Mouse (Mus musculus) kidney, postnatal 36 days (tissue): ENCODE data around the gene Olfr77.

Experiments used
- DNase-seq, 2 experiments: peaks; one replicate each; pipeline ENCODE4 v3.0.0; 2021 to 2022; ENCODE audit warnings: mixed read lengths in 2 of 2

Gene Olfr77

DNA sequence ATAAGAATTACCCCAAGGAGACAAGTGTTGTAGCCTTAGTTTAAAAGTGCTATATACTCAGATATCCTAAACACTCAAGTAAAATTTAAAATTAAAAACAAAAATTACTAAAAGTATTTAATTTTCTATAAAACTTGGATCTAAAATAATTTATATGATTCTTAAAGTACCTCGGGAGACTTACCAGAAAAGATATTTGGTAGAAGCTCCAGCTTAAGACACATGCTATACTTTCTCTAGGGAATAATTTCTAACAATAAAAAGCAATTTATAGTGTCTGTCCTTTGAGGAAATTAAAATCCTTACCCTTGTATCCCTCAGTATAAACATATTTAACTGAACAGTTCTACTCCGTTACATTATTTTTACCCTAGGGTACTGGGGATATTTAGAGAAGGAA is at the start of gene Olfr77:
TSS of gene Olfr77 (plus strand) at position 301 of the 400 bp plus-strand sequence.
- DNase-seq = no peak

DNA sequence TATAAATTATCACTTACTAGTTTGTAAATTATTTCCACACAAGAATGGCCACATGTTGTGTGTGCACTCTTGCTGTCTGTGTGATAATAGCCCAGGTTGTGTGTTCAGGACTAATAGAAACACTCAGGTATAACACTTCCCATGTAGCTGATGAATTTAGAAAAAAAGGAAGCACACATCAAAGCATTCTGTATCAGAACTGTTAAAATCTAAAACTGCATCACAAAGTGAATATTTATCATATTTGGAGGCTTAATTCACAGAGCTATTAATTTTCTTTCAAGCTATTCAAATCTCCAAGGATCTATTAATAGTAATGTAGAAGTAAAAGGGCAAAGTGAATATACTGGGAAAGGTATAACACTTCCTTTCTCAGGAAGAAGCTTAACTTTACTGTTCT is 28.8 kb upstream of the Olfr77 start, which contains the start of gene Olfr862:
TSS of gene Olfr862 (minus strand) at position 101 of the 400 bp plus-strand sequence.
- no peak for DNase-seq

DNA sequence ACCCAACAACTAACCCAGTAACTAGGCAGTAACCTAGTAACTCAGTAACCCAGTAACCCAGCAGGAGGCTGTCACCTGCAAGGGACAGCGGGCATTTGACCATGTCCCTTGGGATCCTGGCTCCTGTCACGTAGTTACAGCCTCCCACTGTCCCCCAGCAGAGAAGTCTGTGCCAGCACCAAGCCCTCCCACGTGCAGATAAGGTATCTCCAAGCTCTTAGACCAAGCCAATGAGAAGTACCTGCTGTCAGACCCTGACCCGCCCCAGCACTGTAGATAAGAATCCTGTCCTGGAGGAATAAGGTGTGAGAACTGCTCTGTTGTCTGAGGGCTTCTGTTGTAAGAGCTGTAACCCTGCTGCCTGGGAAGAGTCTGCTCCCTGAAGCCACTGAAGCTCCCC is 5.5 kb upstream of the Olfr77 start:
- no peak for DNase-seq
